Mouse (Mus musculus): ENCODE results near the gene Kcnh4.

Gene Kcnh4

DNA sequence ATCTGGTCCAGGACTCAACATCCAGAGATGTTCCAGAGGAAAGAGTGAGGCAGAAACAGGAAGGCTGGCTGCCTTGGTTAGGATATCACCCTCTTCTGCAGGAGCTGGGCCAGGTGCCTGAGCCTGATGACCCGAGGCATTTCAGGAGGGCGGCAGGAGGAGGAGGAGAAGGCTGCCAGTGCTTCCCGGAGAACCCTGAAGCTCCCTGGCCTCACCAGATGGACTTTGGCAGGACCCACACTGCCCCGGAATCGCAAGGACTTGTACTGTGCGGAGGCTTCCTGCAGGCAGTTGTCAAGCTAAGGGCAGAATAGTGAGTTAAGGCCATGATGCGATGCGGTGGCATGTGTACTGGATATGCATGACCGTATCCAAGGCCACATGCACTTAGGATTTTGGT, 7.0 kb upstream of the Kcnh4 start:
- DNase-seq (ENCODE audit: low read depth) = no peak

DNA sequence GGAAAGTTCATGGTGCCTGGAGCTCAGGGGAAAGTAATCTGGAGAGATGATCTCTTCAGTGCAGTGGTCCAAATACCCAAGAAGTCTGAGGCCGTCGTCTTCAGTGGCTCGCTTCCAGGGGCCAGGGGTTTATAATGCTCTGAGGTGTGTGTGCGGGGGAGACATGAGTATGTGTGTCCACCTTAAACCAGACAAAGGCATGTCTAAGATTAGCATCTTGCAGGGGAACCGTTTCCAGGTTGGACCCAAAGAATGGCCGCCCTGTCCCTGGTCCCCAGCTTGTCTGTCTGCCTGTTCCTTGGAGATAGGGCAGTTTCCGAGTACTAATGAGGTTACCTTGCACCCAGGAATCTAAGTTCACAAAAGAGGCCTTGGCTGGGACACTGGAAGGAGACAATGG, 3.1 kb upstream of the Kcnh4 start, which contains the start of gene Hcrt:
Gene Hcrt (minus strand): TSS at position 101 of the 400 bp plus-strand sequence.
- no peak for DNase-seq (ENCODE audit: low read depth)

DNA sequence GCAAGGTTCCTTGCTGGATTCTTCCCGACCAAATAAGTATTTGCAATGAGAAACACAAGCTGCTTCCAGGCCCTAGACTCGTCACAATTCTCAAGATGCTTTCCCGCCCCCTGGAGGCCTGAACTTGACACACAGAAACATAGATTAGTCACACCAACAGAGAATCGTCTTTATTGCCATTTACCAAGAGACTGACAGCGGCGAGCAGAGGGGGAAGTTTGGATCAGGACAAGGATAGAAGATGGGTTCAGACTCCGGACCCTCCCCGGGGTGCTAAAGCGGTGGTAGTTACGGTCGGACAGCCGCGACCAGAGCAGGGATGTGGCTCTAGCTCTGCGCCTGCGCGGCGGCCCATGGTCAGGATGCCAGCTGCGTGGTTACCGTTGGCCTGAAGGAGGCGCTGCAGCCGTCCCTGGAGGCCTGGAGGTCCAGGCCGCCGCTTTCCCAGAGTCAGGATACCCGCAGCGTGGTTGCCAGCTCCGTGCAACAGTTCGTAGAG, 1.9 kb upstream of the Kcnh4 start:
- peak; percentile 75 for DNase-seq (ENCODE audit: low read depth)

DNA sequence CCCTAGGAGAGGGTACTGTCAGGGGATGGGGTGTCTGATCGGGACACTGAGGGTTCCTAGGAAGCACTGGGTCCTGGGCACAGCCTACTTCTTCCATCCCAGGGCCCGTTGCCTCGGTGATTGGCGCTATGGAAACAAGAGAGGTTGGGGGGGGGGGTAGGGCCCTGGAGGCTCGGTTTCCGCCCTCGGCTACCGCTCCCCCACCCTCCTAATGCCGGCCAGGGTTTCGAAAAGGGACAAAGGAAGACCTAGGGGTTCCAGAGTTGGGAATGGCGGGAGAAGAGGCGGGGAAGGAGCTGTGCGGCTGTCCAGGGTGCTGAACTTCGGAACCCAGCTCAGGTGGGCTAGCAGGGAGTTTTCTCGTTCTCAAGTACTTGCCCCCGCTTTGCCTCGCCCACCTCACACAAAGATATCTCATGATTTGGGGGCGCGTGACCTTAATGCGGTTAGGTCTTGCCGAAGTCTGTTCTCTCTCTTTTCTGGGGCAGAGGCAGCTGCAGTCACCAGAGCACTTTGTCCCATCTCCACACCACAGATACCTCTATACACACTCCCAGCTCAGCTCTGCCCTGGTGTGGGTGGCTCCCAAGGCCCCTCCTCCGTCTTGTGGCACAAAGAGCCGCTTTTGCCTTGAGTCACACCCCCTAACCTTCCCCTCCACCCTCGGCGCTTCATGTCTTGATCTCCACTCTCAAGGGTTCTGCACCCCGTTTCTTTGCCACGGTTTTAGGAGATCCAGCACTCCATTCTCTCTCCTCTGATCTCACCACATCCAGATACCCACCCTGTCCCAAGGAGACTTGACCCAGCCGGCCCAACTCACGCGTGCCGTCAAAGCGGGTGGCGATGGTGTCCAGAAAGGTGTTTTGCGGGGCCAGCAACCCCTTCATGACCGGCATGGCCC, 783 bp downstream of the Kcnh4 start:
- no peak for DNase-seq (ENCODE audit: low read depth)

DNA sequence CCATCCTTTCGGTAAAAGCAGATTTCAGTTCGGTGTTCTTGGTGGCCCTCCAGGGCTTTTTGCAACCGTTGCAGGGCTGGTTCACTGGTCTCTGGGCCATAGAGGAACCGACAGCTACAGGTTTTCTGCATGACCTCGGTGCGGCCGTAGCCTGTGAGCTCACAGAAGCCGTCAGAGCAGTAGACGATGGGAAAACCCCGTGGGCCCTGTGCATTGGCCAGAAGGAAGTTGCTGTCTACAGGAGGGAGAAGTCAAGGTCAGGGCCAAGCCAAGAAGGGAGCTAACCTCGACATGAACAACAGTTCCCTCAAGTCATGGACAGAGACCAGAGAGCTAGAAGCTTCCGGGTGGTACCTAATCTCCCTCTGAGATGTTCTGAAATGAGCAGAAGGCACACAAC, 2.2 kb downstream of the Kcnh4 start:
- no peak for DNase-seq (ENCODE audit: low read depth)

DNA sequence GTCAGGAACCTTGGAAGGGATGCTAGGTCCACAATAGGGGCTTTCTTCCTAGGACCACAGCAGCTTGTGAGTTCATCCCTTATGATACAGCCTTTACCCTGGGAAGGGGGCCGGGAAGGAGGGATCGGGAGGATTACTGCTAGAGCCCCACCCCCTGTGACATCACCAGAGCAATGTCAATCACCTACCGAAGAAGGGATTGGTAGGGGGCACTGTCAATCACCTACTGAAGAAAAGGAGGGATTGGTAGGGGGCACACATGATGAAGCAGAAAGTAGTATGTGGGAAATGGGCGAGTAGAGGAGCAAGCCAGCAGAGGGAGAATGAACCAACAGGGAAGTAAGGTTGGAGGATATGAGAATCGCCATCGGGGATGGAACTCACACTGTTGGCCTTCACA, 3.3 kb downstream of the Kcnh4 start:
- no peak for DNase-seq (ENCODE audit: low read depth)

DNA sequence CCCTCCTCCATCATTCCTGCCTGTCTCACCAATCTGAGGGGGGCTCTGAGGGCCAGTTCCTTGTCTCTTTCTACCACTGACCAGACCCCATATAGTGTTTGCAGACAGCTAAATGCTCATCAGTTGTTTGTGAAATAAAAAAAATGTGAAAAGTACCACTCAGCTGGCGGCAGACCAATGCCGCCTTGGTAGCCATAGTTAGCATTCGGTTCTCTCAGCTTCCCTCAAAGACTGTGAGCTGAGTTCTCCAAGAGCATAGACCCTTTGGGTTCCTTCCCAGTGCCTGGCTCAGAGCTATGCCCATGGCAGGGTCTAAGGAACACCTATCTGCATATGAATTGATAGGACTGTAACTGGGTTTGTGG, 5.1 kb downstream of the Kcnh4 start:
- DNase-seq (ENCODE audit: low read depth) = no peak

DNA sequence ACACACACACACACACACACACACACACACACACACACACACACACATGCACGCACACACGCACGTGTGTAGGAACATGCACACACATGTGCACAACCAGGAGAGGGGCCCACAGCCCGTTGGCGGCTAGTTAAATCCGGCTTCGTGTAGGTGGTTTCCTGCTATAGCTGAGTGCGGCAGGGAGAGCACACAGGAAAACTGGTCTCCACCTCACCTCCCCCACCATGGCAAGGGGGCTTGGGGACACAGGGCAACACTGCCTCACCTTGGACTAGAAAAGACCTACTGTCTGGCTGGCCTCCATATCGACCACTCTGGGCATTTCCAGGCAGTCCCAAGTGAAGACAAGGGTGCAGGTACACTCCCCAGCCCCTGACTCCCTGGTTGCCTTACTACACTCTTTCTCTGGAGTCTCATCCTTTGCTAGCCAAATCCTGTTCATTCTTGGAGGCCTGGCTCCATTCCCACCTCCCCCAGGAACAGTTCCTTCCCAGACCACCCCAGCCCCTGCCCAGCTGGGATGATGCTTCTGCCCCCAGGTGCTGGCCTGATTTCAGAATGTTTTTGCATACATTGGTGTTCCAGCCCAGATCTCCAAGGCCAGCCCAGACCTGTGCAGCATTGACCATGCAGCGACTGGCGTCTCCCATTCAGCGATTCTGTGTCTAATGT, 5.6 kb downstream of the Kcnh4 start:
- DNase-seq (ENCODE audit: low read depth) = no peak

DNA sequence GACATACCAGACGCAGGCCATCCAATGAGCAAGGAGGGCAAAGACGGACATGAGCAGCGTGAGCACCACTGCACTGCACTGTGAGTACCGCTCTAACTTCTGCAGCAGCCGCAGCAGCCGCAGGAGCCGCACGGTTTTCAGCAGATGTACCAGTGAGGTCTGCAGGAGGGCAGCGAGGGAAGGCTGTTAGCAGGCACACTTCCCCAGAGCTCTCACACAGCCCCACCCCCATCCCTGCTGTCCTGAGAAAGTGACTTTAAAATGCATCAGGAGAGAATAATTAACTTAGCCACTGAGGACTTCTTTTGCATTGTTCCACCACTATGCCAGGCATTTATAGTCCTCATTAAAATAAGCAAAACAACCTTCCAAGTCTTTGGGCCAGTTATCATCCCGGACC, 7.4 kb downstream of the Kcnh4 start:
- no peak for DNase-seq (ENCODE audit: low read depth)

DNA sequence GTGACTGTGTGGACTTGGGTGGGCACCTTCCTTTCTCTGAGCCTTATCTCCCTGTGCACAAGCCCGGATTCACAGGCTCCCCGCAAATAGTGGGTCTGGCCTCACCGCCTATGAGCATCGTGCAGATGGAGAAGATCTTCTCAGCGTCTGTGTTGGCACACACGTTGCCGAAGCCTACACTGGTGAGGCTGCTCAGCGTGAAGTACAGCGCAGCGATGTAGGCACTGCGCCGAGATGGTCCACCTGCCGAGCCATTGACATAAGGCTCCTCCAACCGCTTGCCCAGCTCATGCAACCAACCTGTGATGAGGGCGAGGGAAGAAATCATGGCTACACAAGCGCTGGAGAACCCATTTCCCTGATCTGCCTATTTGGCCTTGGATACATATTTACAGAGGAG, 9.6 kb downstream of the Kcnh4 start:
- no peak for DNase-seq (ENCODE audit: low read depth)

DNA sequence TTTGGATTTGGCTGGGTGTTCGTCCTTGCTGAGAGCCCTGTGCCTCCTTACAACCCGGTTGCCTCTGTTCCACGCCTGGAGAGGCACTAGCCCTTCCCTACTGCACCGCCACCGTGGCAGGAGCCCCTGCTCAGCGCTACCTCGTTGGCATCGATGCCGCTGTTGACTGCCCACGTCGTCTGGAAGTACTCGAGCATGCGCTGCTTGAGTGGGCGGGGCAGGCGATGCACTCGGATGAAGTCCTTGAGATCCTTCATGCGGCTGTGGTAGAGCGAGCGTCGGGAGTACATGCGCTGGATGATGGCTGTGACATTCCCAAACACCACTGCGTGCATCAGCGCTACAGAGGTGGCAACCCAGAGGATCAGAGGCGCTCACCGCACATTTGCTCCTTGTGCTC, 10.3 kb downstream of the Kcnh4 start:
- no peak for DNase-seq (ENCODE audit: low read depth)

DNA sequence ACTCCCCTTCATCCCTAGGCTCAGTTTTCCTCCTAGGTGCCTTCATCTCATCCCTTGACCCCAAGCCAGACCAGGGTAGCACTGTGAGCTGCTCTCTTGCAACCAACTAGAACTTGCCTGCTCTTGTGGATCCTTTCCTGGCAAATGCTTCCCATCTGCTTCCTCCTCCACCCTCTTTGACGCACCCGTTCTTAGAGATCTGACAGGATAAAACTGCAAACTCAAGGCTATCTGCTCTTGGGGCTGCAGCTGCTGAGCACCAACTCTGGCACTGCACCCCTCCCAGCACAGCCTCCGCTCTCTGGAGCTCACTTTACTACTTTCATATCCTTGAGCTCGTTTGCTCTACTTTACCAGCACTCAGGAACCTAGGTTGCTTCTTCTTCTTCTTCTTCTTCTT, 11.1 kb downstream of the Kcnh4 start:
- DNase-seq (ENCODE audit: low read depth) = no peak

DNA sequence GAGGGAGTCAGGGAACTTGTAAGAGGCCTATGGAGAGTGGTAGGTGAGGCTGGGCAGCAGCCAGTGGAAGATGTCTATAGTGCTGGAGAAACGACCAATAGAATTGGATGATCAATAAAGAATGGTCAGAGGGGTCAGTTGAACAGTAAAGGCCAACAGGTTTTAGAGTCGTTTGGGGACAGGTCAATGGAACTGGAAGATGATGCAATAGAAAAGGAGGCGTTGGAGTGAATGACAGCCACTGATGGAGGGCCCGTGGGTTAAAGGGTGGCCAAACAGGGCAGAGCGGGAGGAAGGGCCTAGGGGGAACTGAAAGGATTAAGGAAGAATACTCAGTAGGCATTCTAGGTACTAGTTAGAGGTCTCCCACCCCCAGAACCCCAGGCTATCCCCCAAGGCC, 12.6 kb downstream of the Kcnh4 start:
- no peak for DNase-seq (ENCODE audit: low read depth)

DNA sequence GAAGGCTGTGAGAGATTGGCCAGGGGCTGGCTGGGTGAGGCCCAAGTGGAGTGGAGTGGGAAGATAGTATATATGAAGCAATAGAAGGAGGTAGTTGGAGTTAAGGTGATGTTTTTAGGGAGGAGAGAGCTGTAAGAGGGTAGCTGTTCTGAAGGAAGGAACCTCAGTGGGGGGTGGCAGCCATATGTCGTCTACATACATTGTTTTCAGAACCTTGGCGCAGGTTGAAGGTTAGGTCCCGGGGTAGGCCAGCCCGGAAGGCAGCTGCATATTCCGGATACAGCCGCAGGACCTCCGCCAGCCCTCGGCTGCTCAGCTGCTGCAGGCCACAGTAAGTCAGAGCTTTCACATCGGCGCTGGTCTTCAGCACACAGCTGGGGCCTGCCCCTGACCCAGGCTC, 13.2 kb downstream of the Kcnh4 start:
- DNase-seq (ENCODE audit: low read depth) = no peak

DNA sequence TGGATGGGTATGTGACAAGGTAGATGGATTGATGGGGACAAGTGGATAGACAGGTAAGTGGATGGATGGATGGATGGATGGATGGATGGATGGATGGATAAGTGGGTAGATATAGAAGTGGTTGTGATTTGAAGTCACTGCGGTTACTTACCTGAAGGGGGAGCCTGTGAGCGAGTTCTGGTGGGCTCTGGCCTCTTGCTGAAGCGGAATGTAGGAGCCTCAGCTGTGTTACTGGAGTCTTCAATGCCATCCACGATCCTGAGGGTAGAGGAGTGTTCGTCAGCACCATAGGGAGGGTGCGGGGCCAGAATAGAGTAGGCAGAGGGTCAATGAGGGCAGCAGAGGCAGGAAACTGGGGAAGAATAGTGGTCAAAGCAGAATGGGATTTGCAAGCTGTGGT, 14.7 kb downstream of the Kcnh4 start:
- DNase-seq (ENCODE audit: low read depth) = no peak

DNA sequence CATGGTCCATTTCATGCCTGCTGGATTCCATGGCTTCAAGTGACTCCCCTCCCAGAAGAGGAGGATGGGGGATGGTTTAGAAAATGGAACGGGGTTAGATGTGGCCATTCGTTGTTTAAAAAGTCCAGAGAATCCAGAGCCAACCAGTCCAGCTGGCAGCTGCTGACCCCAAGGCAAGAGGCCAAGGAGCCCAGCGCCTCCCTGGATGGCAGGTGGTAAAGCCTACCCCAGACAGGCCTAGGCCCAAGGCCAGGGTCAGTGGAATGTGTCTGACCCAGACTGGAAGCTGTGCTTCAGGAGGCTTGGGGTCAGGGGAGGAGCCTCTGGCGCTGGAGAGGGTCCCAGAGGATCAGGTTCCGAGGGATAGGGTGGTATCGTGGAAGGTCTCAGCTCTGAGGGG, 18.4 kb downstream of the Kcnh4 start:
- DNase-seq (ENCODE audit: low read depth) = no peak

DNA sequence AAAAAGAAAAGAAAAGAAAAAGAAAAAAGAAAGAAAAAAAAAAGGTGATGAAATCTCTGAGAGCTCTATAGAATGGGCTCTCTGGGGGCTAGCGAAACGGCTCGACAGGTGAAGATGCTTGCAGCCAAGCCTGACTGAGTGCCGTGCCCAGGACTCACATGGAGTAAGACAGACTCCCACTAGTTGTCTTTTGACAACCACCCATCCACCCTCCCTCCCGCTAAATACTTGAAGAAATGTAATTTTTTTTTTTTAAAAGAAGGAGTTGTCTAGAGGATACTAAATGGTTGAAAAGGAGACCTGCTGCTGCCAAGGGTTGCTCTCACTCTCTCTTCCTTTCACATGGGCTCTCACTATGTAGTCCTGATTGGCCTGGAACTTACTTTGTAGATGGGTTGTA, 21.0 kb downstream of the Kcnh4 start:
- no peak for DNase-seq (ENCODE audit: low read depth)

DNA sequence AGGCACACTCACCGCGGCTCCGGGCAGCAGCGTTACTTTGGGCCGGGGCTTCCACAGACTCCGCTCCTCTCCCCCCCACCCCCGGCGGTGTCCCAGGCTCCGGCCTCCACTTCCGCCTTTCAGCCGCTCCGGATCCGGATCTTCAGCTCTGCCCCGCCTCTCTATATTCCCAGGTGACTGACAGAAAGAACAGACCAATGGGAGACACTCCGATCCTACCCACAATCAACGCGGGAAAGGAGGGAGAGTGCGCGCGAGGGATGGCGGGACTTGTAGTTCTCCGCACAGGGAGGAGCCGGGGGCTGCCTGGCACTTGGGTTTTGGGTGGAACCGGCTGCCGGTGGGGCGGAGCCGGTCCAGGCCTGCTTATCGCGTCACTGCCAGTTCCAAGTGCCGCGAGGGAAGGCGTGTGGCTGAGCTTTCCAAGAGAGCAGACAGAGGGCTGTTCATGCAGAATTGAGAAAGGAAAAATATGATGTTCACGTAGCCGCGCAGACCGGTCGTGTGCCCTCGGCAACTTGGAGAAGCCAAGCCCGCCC, 21.6 kb downstream of the Kcnh4 start, which contains the start of gene Rab5c:
Gene Rab5c (minus strand): TSS at position 150 of the 539 bp plus-strand sequence.
- peak; percentile 99 for DNase-seq (ENCODE audit: low read depth)

DNA sequence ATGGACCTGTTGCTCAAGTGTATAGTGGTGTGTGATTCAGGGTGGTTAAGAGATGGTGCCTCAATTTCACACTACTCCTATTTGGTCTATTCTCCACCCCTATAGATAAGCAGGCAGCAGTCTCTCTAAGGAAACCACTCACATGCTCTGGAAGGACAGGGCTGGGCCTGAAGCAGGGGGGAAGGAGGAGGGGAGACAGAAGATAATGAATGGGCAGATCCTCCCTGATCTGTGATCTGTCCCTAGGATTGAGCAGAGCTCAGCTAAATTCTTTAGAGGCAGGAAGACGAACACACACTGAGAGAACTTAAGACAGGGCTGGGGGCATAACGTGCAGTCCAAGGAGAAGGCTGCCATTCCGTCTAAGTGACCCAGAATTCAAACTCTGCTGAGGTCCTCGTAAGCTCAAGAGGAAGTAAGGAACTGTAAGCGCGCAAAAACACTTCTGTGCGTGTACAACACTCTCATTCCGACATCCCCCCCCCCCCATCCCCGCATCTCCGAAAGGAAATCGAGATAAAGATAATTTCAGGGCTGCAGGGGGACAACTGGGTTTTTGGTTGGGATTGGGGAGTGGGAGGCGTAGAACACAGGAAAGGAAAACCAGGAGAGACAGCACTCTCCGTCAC, 22.5 kb downstream of the Kcnh4 start:
- peak; percentile 82 for DNase-seq (ENCODE audit: low read depth)

DNA sequence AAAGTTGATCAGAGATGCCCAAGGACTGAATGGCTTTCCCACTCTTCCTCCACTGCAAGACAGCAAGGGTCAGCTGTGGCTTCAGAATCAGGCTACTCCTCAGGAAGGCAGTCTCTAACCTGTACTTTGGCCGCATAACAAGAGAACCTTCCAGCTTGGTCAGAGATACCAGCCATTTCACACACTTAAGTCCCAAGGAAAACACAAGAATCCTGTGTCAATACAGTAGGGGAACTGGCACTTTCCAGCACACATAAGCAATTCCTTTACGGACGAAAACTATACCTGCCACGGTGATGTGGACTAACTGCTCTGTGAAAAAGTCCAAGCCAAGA, 23.0 kb downstream of the Kcnh4 start:
- DNase-seq (ENCODE audit: low read depth) = no peak

DNA sequence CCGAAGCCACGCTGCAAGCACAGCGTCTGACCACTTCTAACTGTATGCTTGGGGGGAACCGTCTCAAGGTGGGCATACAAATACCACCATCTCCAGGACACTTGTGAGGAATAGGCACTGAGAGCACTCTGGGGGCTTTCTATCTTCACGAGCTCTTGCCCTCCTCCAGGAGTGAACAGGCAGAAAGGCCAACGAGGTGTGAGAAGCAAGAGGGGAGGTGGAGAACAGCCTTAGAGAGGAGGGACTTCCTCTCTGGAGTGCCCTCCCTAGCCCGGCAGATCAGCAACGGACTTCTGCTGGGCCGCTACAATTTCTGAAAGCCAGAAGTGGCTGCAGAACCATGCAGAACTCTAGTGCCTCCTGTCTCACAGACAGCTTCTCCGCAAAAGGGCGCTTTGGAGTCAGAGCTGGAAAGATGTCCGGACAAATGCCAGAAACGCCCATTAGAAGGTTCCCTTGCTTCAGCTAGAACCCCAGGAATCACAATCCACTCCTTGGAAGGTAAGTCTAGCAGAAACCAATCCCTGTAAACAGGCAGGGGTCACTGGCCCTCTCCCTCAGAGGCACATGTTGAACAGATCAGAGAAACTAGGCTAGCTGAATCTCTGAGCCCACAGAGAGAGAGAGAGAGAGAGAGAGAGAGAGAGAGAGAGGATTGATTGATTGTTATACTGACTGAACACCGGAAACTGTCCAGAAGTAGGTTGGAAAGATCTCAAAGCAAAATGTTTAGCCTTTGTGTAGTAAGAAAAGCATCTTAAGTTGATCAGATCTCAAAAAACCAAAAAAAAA, 23.6 kb downstream of the Kcnh4 start:
- DNase-seq (ENCODE audit: low read depth) = no peak
